Mouse (Mus musculus): ENCODE data around the gene Slc12a4.

DNA sequence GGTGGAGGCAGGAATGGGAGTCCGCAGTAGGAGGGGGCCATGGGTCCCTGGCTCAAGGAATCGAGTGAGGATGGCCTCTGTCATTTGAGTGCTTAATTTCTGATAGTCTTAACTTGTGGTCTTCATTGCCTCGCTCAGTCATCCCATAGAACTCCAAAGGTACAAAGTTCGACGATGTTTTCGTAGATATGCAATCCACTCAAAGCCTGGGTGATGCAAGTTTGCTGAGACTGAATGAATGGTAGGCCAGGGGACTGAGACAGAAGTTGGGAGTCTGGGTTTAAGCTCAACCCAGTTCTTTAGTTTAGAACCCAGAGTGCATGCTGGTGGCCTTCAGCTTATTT, 45.7 kb upstream of the Slc12a4 start, which contains the start of gene Ddx28:
- no peak for TF ChIP-seq GATA1 (IDR thresholded peaks at IDR 0.05; ENCODE audit: low read length)
- TF ChIP-seq TAL1 (IDR thresholded peaks at IDR 0.05; ENCODE audit: low read length) = no peak

All from erythroblast, embryonic 14.5 days (primary cell).